ENCODE assay signal across 8 mouse cellular contexts in the genomic region with DNA sequence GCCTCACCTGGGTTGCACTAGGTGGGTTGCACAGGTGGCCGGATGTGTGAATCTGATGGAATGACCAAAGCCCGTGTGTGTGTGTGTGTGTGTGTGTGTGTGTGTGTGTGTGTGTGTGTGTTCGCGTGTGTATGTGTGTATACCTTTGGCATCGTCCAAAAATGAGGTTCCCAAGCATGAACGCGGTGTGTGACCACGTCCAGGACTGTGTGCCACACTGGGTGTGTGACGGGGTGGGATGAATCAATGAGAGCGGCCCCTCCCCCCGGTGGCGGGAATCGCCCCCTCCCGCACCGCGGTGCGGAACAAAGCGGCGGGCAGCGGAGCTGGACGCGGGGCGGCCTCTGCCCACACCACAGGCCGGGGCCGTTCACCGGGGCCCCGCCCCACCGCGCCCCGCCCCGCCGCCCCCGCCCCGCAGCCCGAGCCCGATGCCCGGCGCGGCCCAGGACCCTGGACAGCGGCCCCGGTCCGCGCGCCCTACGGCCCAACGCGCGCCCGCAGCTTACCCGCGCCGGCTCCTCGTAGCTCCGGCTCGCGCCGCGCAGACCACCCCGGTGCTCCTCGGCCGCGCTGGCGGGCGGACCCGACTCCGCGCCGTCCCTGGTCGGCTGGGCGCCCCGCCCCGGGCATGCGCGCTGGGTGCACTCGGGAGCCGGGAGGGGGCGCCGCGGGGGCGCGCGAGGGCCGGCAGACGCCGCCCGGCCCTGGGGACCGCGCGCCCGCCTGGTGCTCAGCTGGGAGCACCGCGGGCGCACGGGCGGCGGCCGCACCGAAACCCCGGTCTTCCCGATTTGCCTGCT. TPM values are rescaled to one million over a fixed set of nuclear protein-coding genes. Genes with fewer than 3 reads are reported as not detected.
DNase-seq lines count a peak whose midpoint lies in the region; ATAC-seq lines count a peak whose summit lies in the region.

No protein-coding gene starts in this region.

- H3K36me3 ChIP-seq in erythroblast, embryonic 14.5 days (ENCODE audit: control insufficient read depth) = no peaks in the 10 kb centered on the region
- peaks cover 2% of the 10 kb centered on the region; the same call in 1 of the 2 replicates for H3K36me3 ChIP-seq in forebrain, embryonic 16.5 days (ENCODE audit: control insufficient read depth, insufficient read depth)
- peaks cover 6% of the 10 kb centered on the region; the same call in 1 of the 2 replicates for H3K36me3 ChIP-seq in midbrain, embryonic 14.5 days (ENCODE audit: control insufficient read depth, insufficient read depth, low read length)

- H3K4me3 ChIP-seq in erythroblast, embryonic 14.5 days (replicated peaks) = peak overlapping the region; percentile 33
- peak overlapping the region; percentile 72 for H3K4me3 ChIP-seq in forebrain, embryonic 16.5 days (replicated peaks; ENCODE audit: low read length)
- H3K4me3 ChIP-seq in midbrain, embryonic 14.5 days (replicated peaks; ENCODE audit: low read depth, low read length) = peak overlapping the region; percentile 61

- no peaks in the 10 kb centered on the region for H3K4me1 ChIP-seq in erythroblast, embryonic 14.5 days (ENCODE audit: control insufficient read depth)
- peaks cover 64% of the 10 kb centered on the region for H3K4me1 ChIP-seq in forebrain, embryonic 16.5 days (replicated peaks; ENCODE audit: control insufficient read depth, insufficient read depth, low read length)
- H3K4me1 ChIP-seq in midbrain, embryonic 14.5 days (ENCODE audit: control insufficient read depth, insufficient read depth, low read length) = peaks cover 43% of the 10 kb centered on the region

- peak overlapping the region; percentile 83 for H3K4me2 ChIP-seq in forebrain, embryonic 16.5 days (ENCODE audit: low read length)
- peak overlapping the region; percentile 77 for H3K4me2 ChIP-seq in midbrain, embryonic 14.5 days (ENCODE audit: low read length)

- peak overlapping the region; percentile 83 for H3K9ac ChIP-seq in forebrain, embryonic 16.5 days (replicated peaks; ENCODE audit: low read depth, low read length)
- peak overlapping the region; percentile 88 for H3K9ac ChIP-seq in midbrain, embryonic 14.5 days (replicated peaks; ENCODE audit: low read length)

- peaks cover 59% of the 10 kb centered on the region for H3K27me3 ChIP-seq in erythroblast, embryonic 14.5 days (ENCODE audit: control insufficient read depth)
- H3K27me3 ChIP-seq in forebrain, embryonic 16.5 days (replicated peaks; ENCODE audit: control insufficient read depth, insufficient read depth, low read length) = no peaks in the 10 kb centered on the region
- H3K27me3 ChIP-seq in midbrain, embryonic 14.5 days (ENCODE audit: control insufficient read depth, insufficient read depth, low read length) = 0 out of 2 replicates have a peak, but pooled peaks cover 8% of the 10 kb centered on the region

- peak; percentile 32 for DNase-seq in thymus, postnatal 4 days
- DNase-seq in thymus, postnatal 25 days = no peak
- peak; percentile 69 to 78 for DNase-seq in kidney, postnatal 4 days
- peak; percentile 94 for DNase-seq in midbrain, embryonic 14.5 days
- DNase-seq in testis, postnatal 10 days (ENCODE audit: low spot score) = peak; percentile 68

- under 1% methylated on average over 82 of the region's 100 CpGs for WGBS in forebrain, embryonic 16.5 days
- 2% methylated on average over 68 of the region's 100 CpGs for WGBS in midbrain, embryonic 14.5 days

- peak overlapping the region; percentile 89 for H3K27ac ChIP-seq in forebrain, embryonic 16.5 days (ENCODE audit: low read length)
- H3K27ac ChIP-seq in midbrain, embryonic 14.5 days (replicated peaks; ENCODE audit: low read depth, low read length) = peak overlapping the region; percentile 94

- H3K9me3 ChIP-seq in erythroblast, embryonic 14.5 days (ENCODE audit: control insufficient read depth, low read length) = peaks cover 2% of the 10 kb centered on the region; the same call in 1 of the 2 replicates
- no peaks in the 10 kb centered on the region for H3K9me3 ChIP-seq in forebrain, embryonic 16.5 days (ENCODE audit: control insufficient read depth, low read length)
- no peaks in the 10 kb centered on the region for H3K9me3 ChIP-seq in midbrain, embryonic 14.5 days (ENCODE audit: control insufficient read depth, low read length)

- no peak for ATAC-seq in erythroblast, adult 5-6 weeks (replicated peaks; ENCODE audit: low FRiP score, poor library complexity, severe bottlenecking)
- peak; percentile 90 for ATAC-seq in forebrain, embryonic 16.5 days
- peak; percentile 86 for ATAC-seq in midbrain, embryonic 14.5 days (ENCODE audit: low FRiP score, low TSS enrichment)

RNA-seq across cellular contexts. Expression of gene Gprin1, which starts 0.4 kb away (rescaled TPM):
- polyA plus RNA-seq in erythroblast, embryonic 14.5 days (2012) = not detected in 2 replicates
- not detected in 2 replicates for total RNA-seq in erythroblast, adult 5-6 weeks (2015; ENCODE audit: low replicate concordance)
- total RNA-seq in erythroblast, adult 5-6 weeks (2017; ENCODE audit: low replicate concordance) = not detected in 2 replicates
- polyA plus RNA-seq in forebrain, embryonic 16.5 days (2015; fragmentation: Nextera tagmentation; extraction: Ambion mirVana) = 6.2 and 7.1 TPM in 2 replicates
- polyA plus RNA-seq in midbrain, embryonic 14.5 days (2014; fragmentation: Nextera tagmentation; extraction: Ambion mirVana) = 19.1 and 29.4 TPM in 2 replicates

RNA-seq across cellular contexts. Expression of gene Sncb, which starts 17.1 kb away (rescaled TPM):
- not detected in 2 replicates for polyA plus RNA-seq in erythroblast, embryonic 14.5 days (2012)
- not detected in 2 replicates for total RNA-seq in erythroblast, adult 5-6 weeks (2015; ENCODE audit: low replicate concordance)
- total RNA-seq in erythroblast, adult 5-6 weeks (2017; ENCODE audit: low replicate concordance) = not detected in 2 replicates
- polyA plus RNA-seq in forebrain, embryonic 16.5 days (2015; fragmentation: Nextera tagmentation; extraction: Ambion mirVana) = 27.1 and 37.0 TPM in 2 replicates
- polyA plus RNA-seq in midbrain, embryonic 14.5 days (2014; fragmentation: Nextera tagmentation; extraction: Ambion mirVana) = 37.5 and 53.7 TPM in 2 replicates

RNA-seq across cellular contexts. Expression of gene Eif4e1b, which starts 34.5 kb away (rescaled TPM):
- not detected in 2 replicates for polyA plus RNA-seq in erythroblast, embryonic 14.5 days (2012)
- total RNA-seq in erythroblast, adult 5-6 weeks (2015; ENCODE audit: low replicate concordance) = not detected in 2 replicates
- not detected in 2 replicates for total RNA-seq in erythroblast, adult 5-6 weeks (2017; ENCODE audit: low replicate concordance)
- polyA plus RNA-seq in forebrain, embryonic 16.5 days (2015; fragmentation: Nextera tagmentation; extraction: Ambion mirVana) = not detected in 2 replicates
- not detected in 2 replicates for polyA plus RNA-seq in midbrain, embryonic 14.5 days (2014; fragmentation: Nextera tagmentation; extraction: Ambion mirVana)

RNA-seq across cellular contexts. Expression of gene Tspan17, which starts 39.9 kb away (rescaled TPM):
- not detected in 2 replicates for polyA plus RNA-seq in erythroblast, embryonic 14.5 days (2012)
- 2.5 TPM in 1 of 2 replicates, not detected in the other for total RNA-seq in erythroblast, adult 5-6 weeks (2015; ENCODE audit: low replicate concordance)
- total RNA-seq in erythroblast, adult 5-6 weeks (2017; ENCODE audit: low replicate concordance) = 1.0 TPM in 1 of 2 replicates, not detected in the other
- polyA plus RNA-seq in forebrain, embryonic 16.5 days (2015; fragmentation: Nextera tagmentation; extraction: Ambion mirVana) = 18.6 and 29.7 TPM in 2 replicates
- polyA plus RNA-seq in midbrain, embryonic 14.5 days (2014; fragmentation: Nextera tagmentation; extraction: Ambion mirVana) = 25.5 and 40.2 TPM in 2 replicates

RNA-seq across cellular contexts. Expression of gene Cdhr2, which starts 48.0 kb away (rescaled TPM):
- polyA plus RNA-seq in erythroblast, embryonic 14.5 days (2012) = 0.03 TPM in 1 of 2 replicates, not detected in the other
- not detected in 2 replicates for total RNA-seq in erythroblast, adult 5-6 weeks (2015; ENCODE audit: low replicate concordance)
- total RNA-seq in erythroblast, adult 5-6 weeks (2017; ENCODE audit: low replicate concordance) = not detected in 2 replicates
- 0.16 and 0.25 TPM in 2 replicates for polyA plus RNA-seq in forebrain, embryonic 16.5 days (2015; fragmentation: Nextera tagmentation; extraction: Ambion mirVana)
- polyA plus RNA-seq in midbrain, embryonic 14.5 days (2014; fragmentation: Nextera tagmentation; extraction: Ambion mirVana) = 0.22 and 0.23 TPM in 2 replicates

Comparison
In these comparisons a context has a peak if more than half of its experiments do, and no peak if none do; other contexts are left out.
1. RNA of gene Sncb, which starts 17.1 kb away (polyA plus RNA-seq): 37.5 to 53.7 TPM in midbrain, embryonic 14.5 days and 27.1 to 37.0 TPM in forebrain, embryonic 16.5 days; not detected in erythroblast, embryonic 14.5 days; every median in the first group is over 10 times any median in the second.
2. Peak in every context shown above with its lines, with median percentiles within 50 percentile points of each other: H3K4me3 ChIP-seq.